Mouse (Mus musculus): ENCODE measurements around the gene Noxred1. TPM values are rescaled to one million over a fixed set of nuclear protein-coding genes. Genes with fewer than 3 reads are reported as not detected.

Gene Noxred1
- polyA plus RNA-seq (2015; fragmentation: Illumina TruSeq; extraction: RNeasy Lipid Tissue Mini Kit (QIAGEN cat#74804); ENCODE audit: low read depth, low replicate concordance) = 1.4 TPM

GRCm38 (mm10) chr12:87238632-87239031, at the start of gene Noxred1:
TSS of gene Noxred1 (minus strand) at chr12:87238732.

GRCm38 (mm10) chr12:87266108-87266826, 27.7 kb upstream of the Noxred1 start, which contains the start of the genes Vipas39 and Ahsa1:
TSS of gene Vipas39 (minus strand) at chr12:87266256.
TSS of gene Ahsa1 (plus strand) at chr12:87266479.

GRCm38 (mm10) chr12:87199973-87200586, 38.5 kb downstream of the Noxred1 start, which contains the start of gene Tmed8:
TSS of gene Tmed8 (minus strand) at chr12:87200454.

GRCm38 (mm10) chr12:87199206-87199972, 39.1 kb downstream of the Noxred1 start, which contains the start of gene Samd15:
TSS of gene Samd15 (plus strand) at chr12:87199723.

Other genes starting within 250 kb of the Noxred1 start
- gene Zdhhc22, start 248.3 kb downstream of the Noxred1 start, polyA plus RNA-seq (2015; fragmentation: Illumina TruSeq; extraction: RNeasy Lipid Tissue Mini Kit (QIAGEN cat#74804); ENCODE audit: low read depth, low replicate concordance) = 44.4 TPM
- gene Tmem63c, start 217.4 kb downstream of the Noxred1 start, polyA plus RNA-seq (2015; fragmentation: Illumina TruSeq; extraction: RNeasy Lipid Tissue Mini Kit (QIAGEN cat#74804); ENCODE audit: low read depth, low replicate concordance) = 28.0 TPM
- 10.7 TPM for gene Ngb, start 136.2 kb downstream of the Noxred1 start, polyA plus RNA-seq (2015; fragmentation: Illumina TruSeq; extraction: RNeasy Lipid Tissue Mini Kit (QIAGEN cat#74804); ENCODE audit: low read depth, low replicate concordance)
- gene Gstz1, start 91.6 kb downstream of the Noxred1 start, polyA plus RNA-seq (2015; fragmentation: Illumina TruSeq; extraction: RNeasy Lipid Tissue Mini Kit (QIAGEN cat#74804); ENCODE audit: low read depth, low replicate concordance) = 66.3 TPM
- gene Pomt2, start 90.8 kb downstream of the Noxred1 start, polyA plus RNA-seq (2015; fragmentation: Illumina TruSeq; extraction: RNeasy Lipid Tissue Mini Kit (QIAGEN cat#74804); ENCODE audit: low read depth, low replicate concordance) = 13.0 TPM
- gene Samd15, start 39.0 kb downstream of the Noxred1 start, polyA plus RNA-seq (2015; fragmentation: Illumina TruSeq; extraction: RNeasy Lipid Tissue Mini Kit (QIAGEN cat#74804); ENCODE audit: low read depth, low replicate concordance) = 3.8 TPM
- 19.9 TPM for gene Tmed8, start 38.3 kb downstream of the Noxred1 start, polyA plus RNA-seq (2015; fragmentation: Illumina TruSeq; extraction: RNeasy Lipid Tissue Mini Kit (QIAGEN cat#74804); ENCODE audit: low read depth, low replicate concordance)
- gene Vipas39, start 27.5 kb upstream of the Noxred1 start, polyA plus RNA-seq (2015; fragmentation: Illumina TruSeq; extraction: RNeasy Lipid Tissue Mini Kit (QIAGEN cat#74804); ENCODE audit: low read depth, low replicate concordance) = 59.1 TPM
- gene Ahsa1, start 27.7 kb upstream of the Noxred1 start, polyA plus RNA-seq (2015; fragmentation: Illumina TruSeq; extraction: RNeasy Lipid Tissue Mini Kit (QIAGEN cat#74804); ENCODE audit: low read depth, low replicate concordance) = 241 TPM
- gene Ism2, start 61.0 kb upstream of the Noxred1 start, polyA plus RNA-seq (2015; fragmentation: Illumina TruSeq; extraction: RNeasy Lipid Tissue Mini Kit (QIAGEN cat#74804); ENCODE audit: low read depth, low replicate concordance) = not detected
- 29.7 TPM for gene Sptlc2, start 149.6 kb upstream of the Noxred1 start, polyA plus RNA-seq (2015; fragmentation: Illumina TruSeq; extraction: RNeasy Lipid Tissue Mini Kit (QIAGEN cat#74804); ENCODE audit: low read depth, low replicate concordance)
- 118 TPM for gene Slirp, start 205.2 kb upstream of the Noxred1 start, polyA plus RNA-seq (2015; fragmentation: Illumina TruSeq; extraction: RNeasy Lipid Tissue Mini Kit (QIAGEN cat#74804); ENCODE audit: low read depth, low replicate concordance)
- gene Alkbh1, start 205.3 kb upstream of the Noxred1 start, polyA plus RNA-seq (2015; fragmentation: Illumina TruSeq; extraction: RNeasy Lipid Tissue Mini Kit (QIAGEN cat#74804); ENCODE audit: low read depth, low replicate concordance) = 17.2 TPM
- 80.0 TPM for gene Snw1, start 233.5 kb upstream of the Noxred1 start, polyA plus RNA-seq (2015; fragmentation: Illumina TruSeq; extraction: RNeasy Lipid Tissue Mini Kit (QIAGEN cat#74804); ENCODE audit: low read depth, low replicate concordance)